Mouse (Mus musculus): Measurements from ENCODE around the gene Triobp. TPM values are rescaled to one million over a fixed set of nuclear protein-coding genes. Genes with fewer than 3 reads are reported as not detected.
A peak's percentile ranks its signal among the peaks of the same experiment; 100 is the strongest.

Gene Triobp
- polyA plus RNA-seq (2016; fragmentation: Nextera tagmentation; extraction: Ambion mirVana) = 40.0 and 45.0 TPM in 2 replicates

- peak within 1 kb of the TSS; percentile 82 for H3K27ac ChIP-seq (replicated peaks)
- WGBS = under 1% methylated on average over 24 of the region's 24 CpGs
- H3K4me1 ChIP-seq = peaks cover 24% of the 10 kb centered on the region
- peak within 1 kb of the TSS; percentile 73 for H3K4me2 ChIP-seq (replicated peaks)
- peaks cover 7% of the 10 kb centered on the region; the same call in 1 of the 2 replicates for H3K36me3 ChIP-seq
- peak within 1 kb of the TSS; percentile 76 for H3K9ac ChIP-seq (replicated peaks)
- H3K27me3 ChIP-seq = peaks cover 14% of the 10 kb centered on the region
- peak; percentile 98 for ATAC-seq (ENCODE audit: low FRiP score, low read depth)
- H3K9me3 ChIP-seq = no peaks in the 10 kb centered on the region
- H3K4me3 ChIP-seq = peak within 1 kb of the TSS; percentile 59
These were observed at the start of gene Triobp for GRCm38 (mm10) chr15:78947657-78948056. Gene Triobp, plus strand, starts transcription at chr15:78947724.

- Histone ChIP-seq H3K4me2 (replicated peaks) (no peak overlapping the region), H3K36me3 (peaks cover 8% of the 10 kb centered on the region), H3K4me3 (no peak overlapping the region), H3K27ac (replicated peaks) (no peak overlapping the region), H3K4me1 (peaks cover 25% of the 10 kb centered on the region), H3K9me3 (no peaks in the 10 kb centered on the region), H3K9ac (replicated peaks) (no peak overlapping the region), H3K27me3 (peaks cover 40% of the 10 kb centered on the region)
- ATAC-seq (ENCODE audit: low FRiP score, low read depth) = no peak
- WGBS = 56% methylated on average over 6 of the region's 6 CpGs
These were observed 49.0 kb upstream of the Triobp start for GRCm38 (mm10) chr15:78898507-78899001.

GRCm38 (mm10) chr15:78899409-78899739 is 48.1 kb upstream of the Triobp start, which contains the start of gene Gm49510:
Gene Gm49510, plus strand, starts transcription at chr15:78899667.
- Histone ChIP-seq H3K27ac (replicated peaks) (no peak within 1 kb of the TSS), H3K9me3 (no peaks in the 10 kb centered on the region), H3K9ac (replicated peaks) (peak within 1 kb of the TSS; percentile 65), H3K4me3 (peak within 1 kb of the TSS; percentile 53), H3K36me3 (no peaks in the 10 kb centered on the region), H3K4me1 (peaks cover 25% of the 10 kb centered on the region), H3K4me2 (replicated peaks) (peak within 1 kb of the TSS; percentile 94), H3K27me3 (peaks cover 40% of the 10 kb centered on the region)
- WGBS = 5% methylated on average over 19 of the region's 20 CpGs
- ATAC-seq (ENCODE audit: low FRiP score, low read depth) = no peak

GRCm38 (mm10) chr15:78899740-78900584 is 47.6 kb upstream of the Triobp start, which contains the start of gene Sh3bp1:
Gene Sh3bp1, plus strand, starts transcription at chr15:78899768.
- Histone ChIP-seq H3K4me2 (replicated peaks) (peak within 1 kb of the TSS; percentile 94), H3K36me3 (no peaks in the 10 kb centered on the region), H3K27ac (replicated peaks) (no peak within 1 kb of the TSS), H3K4me3 (peak within 1 kb of the TSS; percentile 53), H3K4me1 (peaks cover 25% of the 10 kb centered on the region), H3K9ac (replicated peaks) (peak within 1 kb of the TSS; percentile 65), H3K9me3 (no peaks in the 10 kb centered on the region), H3K27me3 (peaks cover 40% of the 10 kb centered on the region)
- 1% methylated on average over 46 of the region's 47 CpGs for WGBS
- ATAC-seq (ENCODE audit: low FRiP score, low read depth) = peak; percentile 61

GRCm38 (mm10) chr15:78900585-78901421 is 46.7 kb upstream of the Triobp start:
- Histone ChIP-seq H3K9me3 (no peaks in the 10 kb centered on the region), H3K9ac (replicated peaks) (peak overlapping the region; percentile 43), H3K27ac (replicated peaks) (no peak overlapping the region), H3K36me3 (no peaks in the 10 kb centered on the region), H3K27me3 (peaks cover 40% of the 10 kb centered on the region), H3K4me2 (replicated peaks) (peak overlapping the region; percentile 94), H3K4me3 (peak overlapping the region; percentile 53), H3K4me1 (peaks cover 25% of the 10 kb centered on the region)
- no peak for ATAC-seq (ENCODE audit: low FRiP score, low read depth)
- WGBS = 21% methylated on average over 18 of the region's 18 CpGs

GRCm38 (mm10) chr15:78901422-78901789 is 46.1 kb upstream of the Triobp start:
- ATAC-seq (ENCODE audit: low FRiP score, low read depth) = no peak
- 41% methylated on average over 8 of the region's 8 CpGs for WGBS
- no peaks in the 10 kb centered on the region for H3K36me3 ChIP-seq
- H3K27me3 ChIP-seq = peaks cover 40% of the 10 kb centered on the region
- H3K9ac ChIP-seq (replicated peaks) = peak overlapping the region; percentile 43; the same call in 1 of the 2 replicates
- H3K27ac ChIP-seq (replicated peaks) = no peak overlapping the region
- no peaks in the 10 kb centered on the region for H3K9me3 ChIP-seq
- H3K4me3 ChIP-seq = no peak overlapping the region
- H3K4me2 ChIP-seq (replicated peaks) = peak overlapping the region; percentile 94; the same call in 1 of the 2 replicates
- peaks cover 25% of the 10 kb centered on the region for H3K4me1 ChIP-seq

- Histone ChIP-seq H3K4me1 (peaks cover 25% of the 10 kb centered on the region), H3K4me2 (replicated peaks) (no peak overlapping the region), H3K9ac (replicated peaks) (no peak overlapping the region), H3K27ac (replicated peaks) (no peak overlapping the region), H3K36me3 (no peaks in the 10 kb centered on the region), H3K9me3 (no peaks in the 10 kb centered on the region), H3K4me3 (no peak overlapping the region), H3K27me3 (peaks cover 39% of the 10 kb centered on the region)
- ATAC-seq (ENCODE audit: low FRiP score, low read depth) = 0 out of 2 replicates have a peak, but pooled peaks have one; percentile 4
- WGBS = 8% methylated on average over 2 of the region's 2 CpGs
These were observed 44.3 kb upstream of the Triobp start for GRCm38 (mm10) chr15:78903243-78903642.

GRCm38 (mm10) chr15:78908399-78908798 is 39.1 kb upstream of the Triobp start:
- Histone ChIP-seq H3K36me3 (no peaks in the 10 kb centered on the region), H3K4me3 (no peak overlapping the region), H3K9me3 (no peaks in the 10 kb centered on the region), H3K27ac (replicated peaks) (no peak overlapping the region), H3K4me1 (peaks cover 4% of the 10 kb centered on the region; the same call in 1 of the 2 replicates), H3K4me2 (replicated peaks) (no peak overlapping the region), H3K27me3 (peaks cover 4% of the 10 kb centered on the region; the same call in 1 of the 2 replicates), H3K9ac (replicated peaks) (no peak overlapping the region)
- 83% methylated on average over 7 of the region's 7 CpGs for WGBS
- no peak for ATAC-seq (ENCODE audit: low FRiP score, low read depth)

- Histone ChIP-seq H3K9me3 (no peaks in the 10 kb centered on the region), H3K9ac (replicated peaks) (no peak overlapping the region), H3K4me2 (replicated peaks) (no peak overlapping the region), H3K36me3 (no peaks in the 10 kb centered on the region), H3K27ac (replicated peaks) (no peak overlapping the region), H3K4me1 (peaks cover 4% of the 10 kb centered on the region; the same call in 1 of the 2 replicates), H3K4me3 (no peak overlapping the region), H3K27me3 (peaks cover 4% of the 10 kb centered on the region; the same call in 1 of the 2 replicates)
- no peak for ATAC-seq (ENCODE audit: low FRiP score, low read depth)
- 85% methylated on average over 8 of the region's 8 CpGs for WGBS
These were observed 38.5 kb upstream of the Triobp start for GRCm38 (mm10) chr15:78908982-78909381.

- no peak for ATAC-seq (ENCODE audit: low FRiP score, low read depth)
- Histone ChIP-seq H3K4me1 (peaks cover 31% of the 10 kb centered on the region), H3K27ac (replicated peaks) (no peak overlapping the region), H3K4me2 (replicated peaks) (no peak overlapping the region), H3K36me3 (no peaks in the 10 kb centered on the region), H3K9me3 (no peaks in the 10 kb centered on the region), H3K9ac (replicated peaks) (no peak overlapping the region), H3K27me3 (peaks cover 4% of the 10 kb centered on the region; the same call in 1 of the 2 replicates), H3K4me3 (no peak overlapping the region)
- WGBS = 31% methylated on average over 9 of the region's 9 CpGs
These were observed 35.5 kb upstream of the Triobp start for GRCm38 (mm10) chr15:78912040-78912439.

- Histone ChIP-seq H3K9ac (replicated peaks) (peak within 1 kb of the TSS; percentile 76), H3K4me2 (replicated peaks) (peak within 1 kb of the TSS; percentile 86), H3K27me3 (peaks cover 4% of the 10 kb centered on the region; the same call in 1 of the 2 replicates), H3K27ac (replicated peaks) (peak within 1 kb of the TSS; percentile 92), H3K4me3 (peak within 1 kb of the TSS; percentile 63), H3K36me3 (peaks cover 12% of the 10 kb centered on the region; the same call in 1 of the 2 replicates), H3K9me3 (no peaks in the 10 kb centered on the region), H3K4me1 (peaks cover 31% of the 10 kb centered on the region)
- ATAC-seq (ENCODE audit: low FRiP score, low read depth) = peak; percentile 93
- under 1% methylated on average over 51 of the region's 51 CpGs for WGBS
These were observed 33.9 kb upstream of the Triobp start, which contains the start of gene Pdxp for GRCm38 (mm10) chr15:78913632-78914090. Gene Pdxp, plus strand, starts transcription at chr15:78913919.
